Comparison of ENCODE assay signal across 9 mouse cellular contexts in genomic region chr8:114441616-114442015, GRCm38 (mm10). TPM values are rescaled to one million over a fixed set of nuclear protein-coding genes. Genes with fewer than 3 reads are reported as not detected.
DNase-seq lines count a peak whose midpoint lies in the region; ATAC-seq and TF ChIP-seq lines count a peak whose summit lies in the region.
"Had no signal": no experiment of that assay in that cellular context is flagged by ENCODE, and none has a peak within 500 bp of the region (broad histone marks: within the 10 kb centered on the region; RNA-seq: fewer than 3 reads in every experiment).

No protein-coding gene starts in this region.

- no peaks in the 10 kb centered on the region; the same call in 1 of the 2 replicates for H3K36me3 ChIP-seq in ES-Bruce4 (ENCODE audit: control insufficient read depth, insufficient read depth, low read length, poor library complexity, severe bottlenecking)
- H3K36me3 ChIP-seq in forebrain, embryonic 10.5 days (replicated peaks), result peaks cover 5% of the 10 kb centered on the region; the same call in 1 of the 2 replicates
- H3K36me3 ChIP-seq: embryonic facial prominence, embryonic 15.5 days had no signal

- no peak overlapping the region for H3K27ac ChIP-seq in ES-Bruce4 (ENCODE audit: insufficient read depth, low read length)
- H3K27ac ChIP-seq in forebrain, embryonic 10.5 days, result no peak overlapping the region
- H3K27ac ChIP-seq: embryonic facial prominence, embryonic 15.5 days had no signal

- H3K9me3 ChIP-seq in ES-Bruce4 (replicated peaks; ENCODE audit: control insufficient read depth, insufficient read depth, low read length, poor library complexity, severe bottlenecking), result no peaks in the 10 kb centered on the region
- no peaks in the 10 kb centered on the region for H3K9me3 ChIP-seq in forebrain, embryonic 10.5 days
- H3K9me3 ChIP-seq: embryonic facial prominence, embryonic 15.5 days had no signal

- no peaks in the 10 kb centered on the region for H3K27me3 ChIP-seq in ES-Bruce4 (ENCODE audit: control insufficient read depth, insufficient read depth, low read length, poor library complexity, severe bottlenecking)
- H3K27me3 ChIP-seq in forebrain, embryonic 10.5 days (ENCODE audit: poor library complexity, severe bottlenecking), result no peaks in the 10 kb centered on the region
- H3K27me3 ChIP-seq: embryonic facial prominence, embryonic 15.5 days had no signal

- DNase-seq in kidney, adult 18-20 months, result peak; percentile 21
- no peak for DNase-seq in kidney, adult 11 months
- DNase-seq in brain, adult 2 months (ENCODE audit: low read depth, low spot score), result peak; percentile 41
- peak; percentile 42 for DNase-seq in lung, postnatal 14 days
- DNase-seq in forebrain, embryonic 10.5 days (ENCODE audit: extremely low spot score, low spot score), result no peak
- DNase-seq in layer of hippocampus, adult 8-10 months (ENCODE audit: low spot score in 2 of 2), result no peak

- WGBS in forebrain, embryonic 10.5 days, result 86% methylated on average over 4 of the region's 4 CpGs

- no peak for ATAC-seq in activated CD4-positive, CD25-positive, alpha-beta regulatory T cell, adult 4 months

- TF ChIP-seq POLR2A in ES-Bruce4 (IDR thresholded peaks at IDR 0.05; ENCODE audit: insufficient read depth, low read length), result no peak

- TF ChIP-seq CTCF in ES-Bruce4 (IDR thresholded peaks at IDR 0.05; ENCODE audit: low read depth, low read length), result peak; percentile 3

- no peak for TF ChIP-seq EP300 in ES-Bruce4 (IDR thresholded peaks at IDR 0.05; ENCODE audit: insufficient read depth, low read depth, low read length)

- no peak overlapping the region for H3K4me3 ChIP-seq in ES-Bruce4 (ENCODE audit: low read depth, low read length)
- H3K4me3 ChIP-seq in forebrain, embryonic 10.5 days, result no peak overlapping the region
- H3K4me3 ChIP-seq: embryonic facial prominence, embryonic 15.5 days had no signal

- H3K9ac ChIP-seq in ES-Bruce4 (ENCODE audit: low read depth, poor library complexity, severe bottlenecking), result no peak overlapping the region
- H3K9ac ChIP-seq: embryonic facial prominence, embryonic 15.5 days had no signal

- no peaks in the 10 kb centered on the region for H3K4me1 ChIP-seq in ES-Bruce4 (ENCODE audit: control insufficient read depth, insufficient read depth, low read length)
- H3K4me1 ChIP-seq in forebrain, embryonic 10.5 days, result peaks cover 19% of the 10 kb centered on the region

RNA-seq across cellular contexts. Expression of gene Wwox, which starts 2.2 kb away (rescaled TPM):
- polyA plus RNA-seq in ES-Bruce4 (2011; ENCODE audit: insufficient read depth, insufficient read length, low read depth, missing spikeins), result 11.3 and 14.0 TPM in 2 replicates
- 10 to 100 TPM in 1 of 2 experiments, 1 to 10 TPM in 1; 9.2 to 11.6 TPM for polyA plus RNA-seq in activated CD4-positive, CD25-positive, alpha-beta regulatory T cell, adult 4 months (2017; shearing (Covaris generic))
- 11.5 and 12.1 TPM in 2 replicates for polyA plus RNA-seq in forebrain, embryonic 10.5 days (2016; fragmentation: Nextera tagmentation; extraction: Ambion mirVana)
- total RNA-seq in layer of hippocampus, adult 8-10 months (2022), result 10 to 100 TPM; 14.4 to 17.9 (median 16.4) TPM

RNA-seq across cellular contexts. Expression of gene Clec3a, which starts 23.7 kb away (rescaled TPM):
- polyA plus RNA-seq in ES-Bruce4 (2011; ENCODE audit: insufficient read depth, insufficient read length, low read depth, missing spikeins), result not detected in 2 replicates
- polyA plus RNA-seq in activated CD4-positive, CD25-positive, alpha-beta regulatory T cell, adult 4 months (2017; shearing (Covaris generic)), result not detected
- not detected in 2 replicates for polyA plus RNA-seq in forebrain, embryonic 10.5 days (2016; fragmentation: Nextera tagmentation; extraction: Ambion mirVana)
- not detected for total RNA-seq in layer of hippocampus, adult 8-10 months (2022)

Comparison
In these comparisons a context has a peak if more than half of its experiments do, and no peak if none do; other contexts are left out.
1. DNase-seq: peak in kidney, adult 18-20 months (single experiment), brain, adult 2 months (single experiment) and lung, postnatal 14 days (single experiment); none in kidney, adult 11 months (single experiment), forebrain, embryonic 10.5 days (single experiment) and layer of hippocampus, adult 8-10 months (0 of 2).